11 mouse cellular contexts compared by ENCODE assay signal in the genomic region with DNA sequence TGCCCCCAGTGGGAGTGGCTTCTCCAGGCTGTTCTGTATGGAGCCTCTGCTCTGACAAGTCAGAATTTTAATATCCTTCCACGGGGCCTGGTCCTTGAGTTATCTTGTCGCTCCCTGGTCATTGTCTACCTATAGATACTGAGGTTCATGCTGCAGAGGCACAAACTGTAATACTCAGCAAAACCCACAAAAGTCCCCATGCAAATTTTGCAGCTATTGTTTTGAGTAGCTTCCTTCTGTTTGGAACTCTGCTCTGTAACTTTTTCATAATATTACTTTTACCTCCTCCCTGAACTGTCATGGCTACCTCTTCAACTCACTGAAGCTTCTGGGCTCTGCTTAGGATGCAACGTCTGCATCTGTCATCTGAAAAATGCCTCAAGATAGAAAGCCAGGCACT.
"Had no signal": no experiment of that assay in that cellular context is flagged by ENCODE, and none has a peak within 500 bp of the region (broad histone marks: within the 10 kb centered on the region; RNA-seq: fewer than 3 reads in every experiment).

No protein-coding gene starts in this region.

- H3K27ac ChIP-seq: left cerebral cortex, adult 2 months; midbrain, embryonic 13.5 days; stomach, embryonic 15.5 days had no signal

- H3K9ac ChIP-seq: lung, embryonic 14.5 days; midbrain, embryonic 13.5 days; stomach, embryonic 15.5 days had no signal

- H3K27me3 ChIP-seq: midbrain, embryonic 13.5 days; stomach, embryonic 15.5 days had no signal

- DNase-seq: kidney, postnatal 25 days; lung, embryonic 14.5 days; lung, postnatal 14 days; right cerebral cortex, adult 18-20 months; right cerebral cortex, postnatal 25 days; thymus, postnatal 4 days had no signal

- H3K36me3 ChIP-seq: limb, embryonic 10.5 days; midbrain, embryonic 13.5 days; stomach, embryonic 15.5 days had no signal

- H3K4me3 ChIP-seq: left cerebral cortex, adult 2 months; limb, embryonic 10.5 days; midbrain, embryonic 13.5 days; stomach, embryonic 15.5 days had no signal

- H3K4me1 ChIP-seq: midbrain, embryonic 13.5 days had no signal

- ATAC-seq: midbrain, embryonic 13.5 days had no signal

- H3K9me3 ChIP-seq: limb, embryonic 10.5 days; midbrain, embryonic 13.5 days; stomach, embryonic 15.5 days had no signal

- H3K4me2 ChIP-seq: liver, embryonic 11.5 days; lung, embryonic 14.5 days; midbrain, embryonic 13.5 days; stomach, embryonic 15.5 days had no signal
